Mouse (Mus musculus) embryonic fibroblast, embryonic 13.5 days (primary cell): ENCODE measurements at regions not wholly inside any gene's neighbourhood (a gene's known extent, or its start where the extent isn't known, plus 50 kb on each side); places are given as distances from the start of the nearest gene placed in this dataset.

ENCODE experiments used
- CTCF ChIP-seq: IDR thresholded peaks from 2 replicates; pipeline ENCODE4 v1.5.1; 2011; ENCODE audit warnings: mild to moderate bottlenecking, control low read depth, low read length, moderate library complexity, borderline replicate concordance; ENCODE audit not compliant: insufficient read depth
- POLR2A ChIP-seq: IDR thresholded peaks from 2 replicates; pipeline ENCODE4 v1.6.1; 2011; ENCODE audit warnings: low read depth, mild to moderate bottlenecking, control low read depth, low read length, moderate library complexity

- TF ChIP-seq CTCF (no peak), POLR2A (no peak)
Observed at GRCm38 (mm10) chr10:43748300-43748699, 153.2 kb downstream of the Qrsl1 start.
